Mouse (Mus musculus) kidney, postnatal 25 days (tissue): ENCODE results near the gene Nrarp.

Experiments
- DNase-seq, 2 experiments: peaks; one replicate each; pipeline ENCODE4 v3.0.0; 2021; ENCODE audit warnings: mixed read lengths in 2 of 2

Nrarp gene

DNA sequence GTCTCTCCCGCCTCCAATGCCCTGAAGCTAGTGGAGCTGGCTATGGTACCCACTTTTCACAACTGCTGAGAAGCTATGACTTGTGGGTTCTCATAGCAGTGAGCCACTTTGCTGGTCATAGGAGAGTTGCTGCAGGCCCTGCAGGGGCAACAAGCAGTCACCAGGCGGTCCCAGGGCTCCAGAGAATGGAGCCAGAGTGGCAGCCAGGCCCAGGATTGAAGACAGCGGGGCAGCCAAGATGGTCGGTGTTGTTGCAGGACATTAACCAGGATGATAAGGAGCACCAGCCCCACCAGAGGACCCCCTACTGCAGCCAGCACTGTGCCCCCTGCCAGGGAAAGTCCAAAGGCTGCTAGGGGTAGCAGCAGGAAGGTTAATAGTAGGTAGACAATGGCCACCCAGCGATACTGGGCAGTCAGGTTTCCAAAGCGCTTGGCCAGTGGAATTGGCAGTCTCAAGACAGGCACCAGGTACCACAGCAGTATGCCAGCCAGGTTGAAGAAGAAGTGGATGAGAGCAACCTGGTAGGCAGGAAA is 48.5 kb downstream of the Nrarp start:
- no peak for DNase-seq

DNA sequence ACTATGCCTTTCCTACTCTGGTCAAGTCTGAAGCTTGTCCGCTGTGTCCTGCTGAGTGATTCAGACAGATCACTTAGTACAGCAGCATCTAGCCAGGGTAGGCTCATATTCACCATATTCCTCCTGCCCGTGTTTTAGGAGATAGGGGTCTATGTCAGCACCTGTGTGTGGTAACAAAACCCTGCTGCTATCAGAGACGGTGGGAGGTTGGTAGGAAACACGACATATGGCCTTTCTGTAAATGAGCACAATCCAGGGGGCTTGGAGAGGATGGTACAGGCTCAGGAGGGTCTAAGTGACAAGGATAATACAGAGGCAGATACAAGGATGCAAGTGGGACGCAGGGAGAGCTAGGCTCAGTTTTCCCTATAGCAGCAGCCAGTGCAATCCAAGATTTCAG is 49.0 kb downstream of the Nrarp start:
- no peak for DNase-seq

DNA sequence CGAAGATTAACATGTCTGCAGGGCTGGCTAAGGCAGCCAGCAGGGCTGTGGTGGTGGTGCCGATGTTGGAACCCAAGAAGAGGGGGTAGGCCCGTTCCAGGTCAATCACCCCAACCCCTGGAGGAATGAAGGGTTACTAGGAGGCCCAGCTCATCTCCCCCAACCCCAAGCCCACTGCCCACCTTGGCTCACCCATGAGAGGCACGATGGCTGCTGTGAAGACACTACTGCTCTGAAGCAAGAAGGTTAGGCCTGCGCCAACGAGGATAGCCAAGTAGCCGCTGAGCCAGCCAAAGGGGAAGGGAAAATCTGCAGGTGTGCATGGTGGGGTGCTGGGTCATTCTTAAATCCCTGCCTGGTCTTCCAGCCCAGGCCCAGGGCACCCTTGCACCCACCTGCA is 50.0 kb downstream of the Nrarp start:
- DNase-seq, result peak in 1 of 2 experiments; percentile 34

DNA sequence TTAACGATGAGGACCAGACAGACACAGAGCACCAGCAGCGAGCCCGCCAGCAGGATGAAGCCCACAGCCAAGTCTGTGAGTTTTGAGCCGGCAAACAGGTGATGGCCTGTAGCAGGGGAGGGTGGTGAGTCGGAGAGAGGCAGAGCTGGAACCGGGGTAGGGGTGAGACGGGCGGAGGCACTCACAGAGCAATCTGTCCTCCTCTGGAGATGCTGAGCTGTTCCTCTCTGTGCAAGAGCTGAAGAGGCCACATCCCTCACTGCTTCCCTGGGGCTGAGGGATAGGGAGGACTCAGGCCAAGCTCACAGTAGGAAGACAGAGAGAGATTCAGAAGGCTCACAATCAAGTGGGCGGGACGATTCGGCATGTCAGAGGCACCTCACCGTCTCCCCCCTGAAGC is 50.5 kb downstream of the Nrarp start:
- DNase-seq, result peak in 1 of 2 experiments; percentile 29
